Mouse (Mus musculus) monocyte, adult 5-6 weeks (primary cell): ENCODE measurements around the gene Spata2. TPM values are rescaled to one million over a fixed set of nuclear protein-coding genes. Genes with fewer than 3 reads are reported as not detected.

Source experiments
- total RNA-seq: library from RNA; stranded (forward); fragments of 200-1000, 200-491, 200-594 nt; gene quantifications from 3 replicates; pipeline ENCODE4 v1.2.3, GENCODE M21; 2017

The Spata2 gene
- total RNA-seq, 1 experiment from 2014 or later: 7.3 TPM

Other genes with a start within 250 kb of the Spata2 start
- gene B4galt5, start 143.7 kb downstream of the Spata2 start, total RNA-seq: 107 to 198 TPM (median 140 TPM) in 3 replicates
- 34.1 to 52.5 TPM (median 41.5 TPM) in 3 replicates for gene Slc9a8, start 71.2 kb downstream of the Spata2 start, total RNA-seq
- gene Rnf114, start 242 bp downstream of the Spata2 start, total RNA-seq: 62.6 to 74.1 TPM (median 67.8 TPM) in 3 replicates
- gene Snai1, start 45.3 kb upstream of the Spata2 start, total RNA-seq: not detected in 3 replicates
- gene Ube2v1, start 139.2 kb upstream of the Spata2 start, total RNA-seq: 43.7 to 97.6 TPM (median 59.7 TPM) in 3 replicates
- gene Gm20431, start 168.6 kb upstream of the Spata2 start, total RNA-seq: not detected in 3 replicates
- 255 to 567 TPM (median 357 TPM) in 3 replicates for gene Cebpb, start 196.0 kb upstream of the Spata2 start, total RNA-seq
- gene Tmem189, start 196.9 kb upstream of the Spata2 start, total RNA-seq: 55.2 to 64.6 TPM (median 57.9 TPM) in 3 replicates